Mouse (Mus musculus) A20 (cell line): ENCODE results near the gene Tdpoz5.
"Not testable (repeated sequence)": the region's sequence is repeated elsewhere in the genome, so short reads cannot be mapped to it uniquely, and the experiment has no call there.

Source experiments
- DNase-seq: peaks from one replicate; pipeline ENCODE4 v3.0.0-alpha.2; 2011; ENCODE audit warnings: low read depth, low spot score

Gene Tdpoz5

DNA sequence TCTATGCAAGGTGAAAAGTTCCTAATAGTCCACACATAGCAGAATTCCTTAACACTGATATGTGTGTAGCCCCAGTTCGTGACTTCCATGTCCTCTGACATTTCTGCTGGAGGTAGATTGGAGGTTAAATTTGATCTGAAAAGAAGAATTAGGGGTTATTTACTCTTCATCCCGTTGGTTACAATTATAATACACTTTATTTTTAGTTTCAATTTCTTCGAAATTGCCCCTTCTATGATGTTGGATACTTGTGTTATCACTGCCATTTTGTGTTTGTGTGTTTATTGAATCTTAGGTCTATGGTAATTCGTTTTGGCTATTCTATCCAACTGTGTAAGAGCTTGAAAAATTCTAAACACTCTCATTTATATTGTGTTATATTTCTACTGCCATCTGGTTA lies at the start of gene Tdpoz5:
Gene Tdpoz5 (minus strand): TSS at position 101 of the 400 bp plus-strand sequence.
- DNase-seq = not testable (repeated sequence)

DNA sequence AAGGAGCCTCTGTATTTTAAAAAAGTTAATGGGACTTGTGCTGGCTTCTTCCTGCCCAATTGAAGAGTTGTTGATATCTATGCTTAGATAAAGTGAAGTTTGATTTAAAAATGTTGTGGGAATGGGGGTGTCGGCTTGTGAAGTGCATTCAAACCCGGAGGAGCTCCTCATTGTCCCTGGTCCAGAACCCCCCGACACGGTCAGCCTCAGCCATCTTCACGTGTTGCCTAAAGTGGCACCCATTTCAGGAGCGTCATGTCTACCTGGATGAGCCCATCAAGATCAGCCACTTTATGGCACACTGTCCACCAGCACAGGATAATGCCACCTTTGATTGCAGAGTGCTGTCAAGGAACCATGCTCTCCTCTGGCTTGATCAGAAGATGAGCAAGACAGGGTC lies 7.8 kb upstream of the Tdpoz5 start:
- DNase-seq = not testable (repeated sequence)

DNA sequence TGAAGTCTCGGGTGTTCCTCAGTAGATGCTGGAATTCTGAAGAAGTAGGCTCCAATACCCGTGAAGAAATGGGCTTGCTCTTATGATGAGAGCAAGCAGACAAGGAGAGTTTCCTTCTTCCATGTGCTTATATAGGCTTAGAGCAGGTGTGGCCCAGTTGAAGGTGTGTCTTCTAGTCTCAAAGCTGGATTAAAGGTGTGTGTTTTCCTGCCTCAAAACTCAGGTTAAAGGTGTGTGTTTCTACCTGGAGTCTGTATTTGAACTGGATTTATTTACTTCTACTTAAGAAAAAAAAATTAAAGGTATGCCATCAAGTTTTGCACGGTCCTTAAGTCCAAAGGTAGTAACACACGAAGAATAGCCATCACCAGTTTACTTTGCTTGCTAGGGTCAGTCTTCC lies 17.7 kb downstream of the Tdpoz5 start, which contains the start of gene Gm9117:
Gene Gm9117 (minus strand): TSS at position 101 of the 400 bp plus-strand sequence.
- not testable (repeated sequence) for DNase-seq

DNA sequence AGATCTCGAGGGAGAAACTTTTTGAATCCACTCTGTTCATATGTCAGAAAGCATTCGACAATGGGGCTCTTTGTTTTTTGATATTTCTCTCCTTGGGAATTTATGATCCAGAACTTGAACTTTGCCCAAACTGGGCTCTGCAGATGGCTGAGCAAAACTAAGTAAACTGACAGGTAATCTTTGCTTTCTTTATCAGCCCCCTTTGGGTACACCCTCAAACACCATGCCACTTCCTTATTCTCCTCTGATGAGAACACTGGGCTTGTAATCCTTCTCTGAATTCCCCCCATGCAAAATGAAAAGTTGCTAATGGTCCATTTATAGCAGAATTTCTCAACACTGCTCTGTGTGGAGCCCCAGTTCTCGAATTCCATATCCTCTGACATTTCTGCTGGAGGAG lies 22.7 kb downstream of the Tdpoz5 start:
- not testable (repeated sequence) for DNase-seq
